Mouse (Mus musculus) midbrain, postnatal 0 days (tissue): Measurements from ENCODE around the gene Kcnj10. TPM values are rescaled to one million over a fixed set of nuclear protein-coding genes. Genes with fewer than 3 reads are reported as not detected.

ENCODE experiments used
- ATAC-seq: fragments of 200-750 bp; cut with Nextera tagmentation; 2 replicates; pipeline ENCODE4 v1.8.0; 2017; ENCODE audit warnings: moderate number of reproducible peaks, mild to moderate bottlenecking, moderate TSS enrichment, moderate library complexity; ENCODE audit not compliant: low FRiP score
- DNase-seq: peaks from one replicate; pipeline ENCODE4 v3.0.0-alpha.2; 2015; ENCODE audit warnings: low spot score
- H3K27ac ChIP-seq: fragments of 300-500 bp; sonication (generic); 2 replicates; pipeline ENCODE4 v1.5.1; 2014; ENCODE audit warnings: low read depth, mild to moderate bottlenecking, low read length, mixed read lengths
- H3K27me3 ChIP-seq: fragments of 300-500 bp; sonication (generic); 2 replicates; pipeline ENCODE4 v1.6.1; 2014; ENCODE audit warnings: low read length, control low read depth, mixed read lengths; ENCODE audit not compliant: insufficient read depth
- H3K36me3 ChIP-seq: fragments of 300-500 bp; sonication (generic); 2 replicates; pipeline ENCODE4 v1.6.1; 2014; ENCODE audit warnings: low read length, control low read depth, mixed read lengths; ENCODE audit not compliant: insufficient read depth
- H3K4me1 ChIP-seq: fragments of 300-500 bp; sonication (generic); 2 replicates; pipeline ENCODE4 v1.6.1; 2014; ENCODE audit warnings: mild to moderate bottlenecking, control low read depth, antibody characterized with exemption, low read length, mixed read lengths; ENCODE audit not compliant: insufficient read depth
- H3K4me2 ChIP-seq: fragments of 300-500 bp; sonication (generic); 2 replicates; pipeline ENCODE4 v1.6.1; 2014; ENCODE audit warnings: low read depth, mild to moderate bottlenecking, low read length, mixed read lengths; ENCODE audit not compliant: poor library complexity, severe bottlenecking
- H3K4me3 ChIP-seq: fragments of 300-500 bp; sonication (generic); 2 replicates; pipeline ENCODE4 v1.5.1; 2014; ENCODE audit warnings: low read depth, mild to moderate bottlenecking, low read length, moderate library complexity
- H3K9ac ChIP-seq: fragments of 300-500 bp; sonication (generic); replicated peaks from 2 replicates; pipeline ENCODE4 v1.6.1; 2014; ENCODE audit warnings: mild to moderate bottlenecking, low read length, moderate library complexity, mixed read lengths; ENCODE audit not compliant: poor library complexity, severe bottlenecking
- H3K9me3 ChIP-seq: fragments of 300-500 bp; sonication (generic); 2 replicates; pipeline ENCODE4 v1.6.1; 2016; ENCODE audit warnings: low read length, control low read depth
- CTCF ChIP-seq: IDR thresholded peaks from 2 replicates; pipeline ENCODE4 v1.5.1; 2016; ENCODE audit warnings: antibody characterized with exemption, mild to moderate bottlenecking
- WGBS: fragments of 180-500 bp; shearing (Covaris S2); extraction: QIAGEN DNeasy Blood & Tissue Kit; methylation state at CpG from one replicate; pipeline ENCODE4 v1.1.7; 2014; 5-methylcytosine and 5-hydroxymethylcytosine counted together
- polyA plus RNA-seq: library from polyadenylated mRNA; unstranded; fragments of >200 nt; fragmentation: Nextera tagmentation; extraction: Ambion mirVana; gene quantifications from 2 replicates; pipeline ENCODE4 v1.2.1, GENCODE M21; 2015
- total RNA-seq: library from RNA; depleted of rRNA; stranded (reverse); fragments of >200 nt; gene quantifications from 2 replicates; pipeline ENCODE4 v1.2.3, GENCODE M21; 2014

Kcnj10 gene
- total and polyA plus RNA-seq, 2 experiments from 2014 or later, result 3.9 to 6.6 TPM

DNA sequence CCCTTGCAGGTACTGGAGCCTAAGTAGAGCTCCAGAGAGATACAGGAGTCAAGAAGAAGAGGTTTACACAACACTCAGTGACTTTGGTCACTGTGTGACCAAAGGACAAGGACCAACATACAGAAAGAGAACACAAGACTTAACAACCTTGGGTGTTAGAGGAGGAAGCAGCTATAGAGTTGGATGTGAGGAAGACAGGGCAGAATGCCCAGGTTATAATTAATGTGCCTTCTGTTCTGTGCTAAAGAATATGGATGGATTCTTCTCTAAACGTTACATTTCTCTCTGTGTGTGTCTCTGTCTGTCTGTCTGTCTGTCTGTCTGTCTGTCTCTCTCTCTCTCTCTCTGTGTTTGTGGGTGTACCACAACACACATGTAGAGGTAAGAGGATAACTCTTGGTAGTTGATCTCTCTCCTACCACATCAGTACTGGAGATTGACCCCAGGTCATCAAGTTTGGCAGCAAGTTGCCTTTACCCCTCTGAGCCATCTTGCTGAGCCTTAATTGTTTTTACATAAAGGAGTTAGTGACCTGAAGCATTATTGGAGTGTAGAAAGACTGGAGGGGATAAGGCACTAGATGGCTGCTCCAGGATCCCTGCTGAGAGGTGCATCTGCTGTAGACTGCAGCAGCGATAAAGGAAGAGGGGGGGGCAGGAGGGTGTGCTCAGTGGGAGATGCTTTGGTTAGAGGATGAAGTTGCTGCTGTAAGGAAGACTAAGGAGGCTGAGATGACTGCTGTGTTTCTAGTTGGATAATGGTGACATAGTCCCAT is 3.4 kb upstream of the Kcnj10 start:
- no peak for TF ChIP-seq CTCF
- WGBS, result 39% methylated on average over 2 of the region's 2 CpGs

DNA sequence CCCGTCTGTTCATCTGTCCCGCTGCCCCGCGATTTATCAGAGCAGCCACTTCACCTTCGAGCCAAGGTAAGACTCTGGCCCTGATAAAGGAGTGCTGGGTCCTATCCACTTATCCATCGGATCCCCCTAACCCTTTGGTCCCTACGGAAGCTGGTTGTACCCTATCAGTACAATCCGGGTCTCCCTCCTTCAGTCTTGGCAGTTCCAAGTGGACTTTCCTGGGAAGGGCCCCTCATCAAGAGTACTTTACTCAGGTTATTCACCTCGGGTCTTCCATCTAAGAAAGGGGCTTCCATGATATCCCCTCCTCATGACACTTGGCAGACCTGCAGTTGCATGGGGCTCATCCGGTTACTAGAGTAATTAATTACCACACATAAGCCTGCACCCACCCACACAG is 376 bp downstream of the Kcnj10 start:
- ATAC-seq, result no peak
- WGBS, result 16% methylated on average over 10 of the region's 10 CpGs
- H3K9ac ChIP-seq, result 0 out of 2 replicates have a peak overlapping the region, but pooled peaks have one; percentile 33

More for the DNA sequence above, 3.4 kb upstream of the Kcnj10 start:
- H3K4me2 ChIP-seq, result no peak overlapping the region
- H3K27me3 ChIP-seq, result peaks cover 5% of the 10 kb centered on the region; the same call in 1 of the 2 replicates
- H3K9me3 ChIP-seq, result no peaks in the 10 kb centered on the region
- no peaks in the 10 kb centered on the region for H3K4me1 ChIP-seq
- no peak for ATAC-seq
- no peak overlapping the region for H3K27ac ChIP-seq
- H3K36me3 ChIP-seq, result no peaks in the 10 kb centered on the region
- no peak overlapping the region for H3K4me3 ChIP-seq
- H3K9ac ChIP-seq, result no peak overlapping the region
- no peak for DNase-seq

DNA sequence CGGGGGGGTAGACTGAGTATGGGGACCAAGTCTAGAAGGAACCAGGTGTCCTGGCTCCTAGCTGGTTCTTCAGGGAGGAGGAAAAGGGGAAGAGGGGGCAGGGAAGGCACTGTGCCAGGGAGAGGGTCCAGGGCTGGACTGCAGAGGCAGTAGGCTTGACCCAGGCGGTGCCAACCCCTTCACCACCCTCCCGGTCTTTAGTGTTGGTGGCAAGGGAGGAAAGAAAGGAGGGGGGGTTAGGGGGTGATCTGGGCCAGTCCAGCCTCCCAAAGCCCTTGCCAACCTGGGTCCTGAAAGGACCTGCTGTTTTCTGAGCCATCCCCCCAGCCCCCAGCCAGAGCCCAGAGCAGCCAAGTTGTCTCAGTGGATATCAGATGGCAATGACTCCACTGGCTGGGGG is 1.7 kb downstream of the Kcnj10 start:
- H3K4me3 ChIP-seq, result peak overlapping the region; percentile 35; the same call in 1 of the 2 replicates
- H3K9me3 ChIP-seq, result no peaks in the 10 kb centered on the region
- peaks cover 5% of the 10 kb centered on the region; the same call in 1 of the 2 replicates for H3K27me3 ChIP-seq
- no peak for TF ChIP-seq CTCF
- no peaks in the 10 kb centered on the region for H3K4me1 ChIP-seq
- DNase-seq (peak; percentile 87), ATAC-seq (peak; percentile 80)
- H3K9ac ChIP-seq, result no peak overlapping the region
- H3K27ac ChIP-seq, result peak overlapping the region; percentile 71
- no peaks in the 10 kb centered on the region for H3K36me3 ChIP-seq
- WGBS, result 75% methylated on average over 2 of the region's 3 CpGs
- peak overlapping the region; percentile 55 for H3K4me2 ChIP-seq

More for the DNA sequence above, 376 bp downstream of the Kcnj10 start:
- Histone ChIP-seq H3K4me2 (peak overlapping the region; percentile 55), H3K4me1 (no peaks in the 10 kb centered on the region), H3K4me3 (peak overlapping the region; percentile 35), H3K27me3 (peaks cover 5% of the 10 kb centered on the region; the same call in 1 of the 2 replicates), H3K27ac (peak overlapping the region; percentile 71), H3K36me3 (no peaks in the 10 kb centered on the region), H3K9me3 (no peaks in the 10 kb centered on the region)
- DNase-seq, result no peak
- TF ChIP-seq CTCF, result no peak

DNA sequence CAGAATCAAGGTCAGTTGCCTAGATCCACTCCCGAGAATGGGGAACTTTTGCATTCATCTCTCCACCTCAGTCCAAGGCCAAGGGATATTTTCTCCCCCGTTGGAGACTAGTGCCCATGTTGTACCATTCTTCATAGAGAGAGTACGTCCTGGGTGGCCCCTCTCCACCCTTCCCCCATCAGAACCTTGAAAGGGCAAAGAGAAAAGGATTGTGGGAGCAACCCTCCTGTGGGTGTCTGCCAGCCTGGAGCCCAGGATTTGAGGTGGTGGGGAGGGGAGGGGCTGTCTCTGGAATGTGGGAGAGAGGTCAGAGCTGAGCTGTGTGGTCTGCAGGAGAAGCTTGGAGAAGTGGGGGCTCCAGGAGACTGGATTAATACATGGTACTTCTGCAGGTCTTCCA is 2.9 kb downstream of the Kcnj10 start:
- ATAC-seq, result 0 out of 2 replicates have a peak, but pooled peaks have one; percentile 24
- no peaks in the 10 kb centered on the region for H3K9me3 ChIP-seq

DNA sequence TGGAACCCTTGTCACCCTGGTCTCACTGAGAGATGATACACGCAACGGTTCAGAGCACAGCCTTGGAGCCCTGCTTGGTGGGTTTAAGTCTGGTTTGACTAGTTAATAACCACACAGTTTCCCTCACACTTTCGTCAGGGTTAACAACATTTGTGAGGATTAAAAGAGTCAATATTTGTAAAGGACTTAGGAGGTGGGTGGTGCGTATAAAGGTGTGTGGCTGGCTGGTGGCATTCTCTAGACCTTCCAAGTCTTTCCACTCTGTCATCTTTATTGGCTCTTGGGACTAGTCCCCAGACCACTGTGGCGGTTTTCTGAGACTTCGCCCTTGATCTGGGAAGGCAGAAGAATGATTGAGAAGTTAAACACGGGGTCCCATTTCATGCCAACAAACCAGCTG is 3.8 kb downstream of the Kcnj10 start:
- Histone ChIP-seq H3K27me3 (peaks cover 5% of the 10 kb centered on the region; the same call in 1 of the 2 replicates), H3K36me3 (no peaks in the 10 kb centered on the region), H3K4me2 (no peak overlapping the region), H3K4me3 (no peak overlapping the region), H3K9me3 (no peaks in the 10 kb centered on the region), H3K4me1 (no peaks in the 10 kb centered on the region), H3K27ac (0 out of 2 replicates have a peak overlapping the region, but pooled peaks have one; percentile 52), H3K9ac (no peak overlapping the region)
- WGBS, result 80% methylated on average over 7 of the region's 7 CpGs
- no peak for TF ChIP-seq CTCF
- ATAC-seq (no peak), DNase-seq (no peak)

More for the DNA sequence above, 2.9 kb downstream of the Kcnj10 start:
- peak; percentile 45 for DNase-seq
- H3K4me1 ChIP-seq, result no peaks in the 10 kb centered on the region
- H3K36me3 ChIP-seq, result no peaks in the 10 kb centered on the region
- H3K9ac ChIP-seq, result no peak overlapping the region
- no peak overlapping the region for H3K4me3 ChIP-seq
- 52% methylated on average over 3 of the region's 3 CpGs for WGBS
- peaks cover 5% of the 10 kb centered on the region; the same call in 1 of the 2 replicates for H3K27me3 ChIP-seq
- peak overlapping the region; percentile 52 for H3K27ac ChIP-seq
- H3K4me2 ChIP-seq, result no peak overlapping the region; the same call in 1 of the 2 replicates
- TF ChIP-seq CTCF, result no peak

DNA sequence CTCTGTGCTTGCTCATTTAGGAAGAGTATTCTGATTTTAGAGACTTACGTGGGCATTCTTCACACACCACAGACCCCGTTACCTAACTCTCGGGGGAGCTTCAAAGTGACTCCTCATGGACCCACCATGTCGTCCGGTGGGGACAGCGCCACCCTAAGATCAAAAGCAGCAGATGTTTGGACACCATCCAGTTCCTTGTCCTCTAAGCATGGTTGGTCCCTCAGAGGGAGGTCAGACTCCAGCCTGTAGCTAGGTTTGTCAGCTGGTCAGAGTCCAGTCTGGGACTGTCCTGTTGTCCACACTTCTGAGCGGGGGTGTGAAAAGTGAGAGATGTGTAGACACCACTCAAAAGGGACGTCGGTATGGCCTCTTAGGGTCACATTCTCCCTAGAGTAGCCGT is 5.7 kb downstream of the Kcnj10 start:
- Histone ChIP-seq H3K36me3 (no peaks in the 10 kb centered on the region), H3K4me3 (no peak overlapping the region), H3K4me2 (no peak overlapping the region), H3K9ac (no peak overlapping the region), H3K4me1 (no peaks in the 10 kb centered on the region), H3K9me3 (no peaks in the 10 kb centered on the region), H3K27ac (no peak overlapping the region), H3K27me3 (no peaks in the 10 kb centered on the region)
- no peak for TF ChIP-seq CTCF
- WGBS, result 83% methylated on average over 10 of the region's 10 CpGs
- ATAC-seq (no peak), DNase-seq (no peak)
